Mouse (Mus musculus) spleen, adult 18-20 months (tissue): ENCODE data around the gene Gm16381.
"Not testable (repeated sequence)": the region's sequence is repeated elsewhere in the genome, so short reads cannot be mapped to it uniquely, and the experiment has no call there.

Experiments
- DNase-seq, 2 experiments: peaks; one replicate each; pipeline ENCODE4 v3.0.0; 2022; ENCODE audit warnings: mixed read lengths in 2 of 2

Gene Gm16381

DNA sequence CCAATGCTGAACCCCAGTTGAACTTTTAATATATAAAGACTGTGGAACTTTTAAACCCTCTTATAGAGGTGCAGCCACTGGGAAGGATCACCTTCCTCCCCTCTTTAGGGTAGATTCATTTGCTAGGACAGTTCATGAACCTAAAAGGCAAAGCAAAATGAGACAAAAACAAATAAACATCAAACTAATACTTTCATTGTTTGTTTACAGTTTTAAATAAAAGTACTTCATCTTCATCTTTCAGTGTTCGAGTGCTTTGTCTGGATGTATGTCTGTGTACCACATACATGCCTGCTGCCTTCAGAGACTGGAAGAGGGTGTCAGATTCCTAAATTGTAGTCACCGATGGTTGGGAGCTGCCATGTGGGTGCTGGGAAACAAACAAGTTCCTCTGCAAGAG lies at the start of gene Gm16381:
Gene Gm16381, minus strand, starts transcription at position 101 of the 400 bp plus-strand sequence.
- DNase-seq, result not testable (repeated sequence)

DNA sequence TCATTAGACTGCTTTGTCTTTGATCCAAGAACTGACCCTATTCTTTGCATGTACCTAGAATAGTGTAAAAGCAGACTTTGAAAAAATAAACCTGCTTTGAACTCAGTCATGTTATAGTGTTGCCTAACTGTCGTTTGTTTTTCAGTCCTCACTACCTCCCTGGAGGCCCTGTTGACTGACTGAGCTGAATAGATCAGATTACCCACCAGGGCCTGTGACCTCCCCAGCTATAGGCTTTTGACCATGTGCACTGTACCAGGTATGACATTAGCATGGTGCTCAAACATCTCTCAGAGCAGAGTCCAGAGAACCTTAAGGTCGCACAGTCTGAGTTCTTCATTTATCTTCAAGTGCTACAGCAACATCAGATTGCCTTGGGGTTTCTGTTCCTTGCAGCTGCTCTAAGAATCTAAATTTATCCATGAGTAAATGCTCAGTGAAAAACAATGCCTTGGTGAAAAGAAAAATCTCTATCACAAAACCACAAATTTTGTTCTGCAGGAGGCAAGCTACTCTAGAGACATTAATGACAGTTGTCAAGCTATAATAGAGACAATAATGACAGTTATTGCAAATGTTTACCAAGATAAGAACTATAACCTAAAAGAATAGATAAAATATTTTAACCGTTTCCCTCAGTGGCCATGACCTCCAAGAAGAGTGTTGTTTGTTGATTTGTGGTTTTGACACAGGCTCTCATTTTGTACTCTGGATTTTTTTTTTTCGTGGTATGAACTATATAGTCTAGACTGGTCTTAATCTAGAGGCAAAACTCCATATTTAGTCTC lies 8.7 kb upstream of the Gm16381 start:
- not testable (repeated sequence) for DNase-seq

DNA sequence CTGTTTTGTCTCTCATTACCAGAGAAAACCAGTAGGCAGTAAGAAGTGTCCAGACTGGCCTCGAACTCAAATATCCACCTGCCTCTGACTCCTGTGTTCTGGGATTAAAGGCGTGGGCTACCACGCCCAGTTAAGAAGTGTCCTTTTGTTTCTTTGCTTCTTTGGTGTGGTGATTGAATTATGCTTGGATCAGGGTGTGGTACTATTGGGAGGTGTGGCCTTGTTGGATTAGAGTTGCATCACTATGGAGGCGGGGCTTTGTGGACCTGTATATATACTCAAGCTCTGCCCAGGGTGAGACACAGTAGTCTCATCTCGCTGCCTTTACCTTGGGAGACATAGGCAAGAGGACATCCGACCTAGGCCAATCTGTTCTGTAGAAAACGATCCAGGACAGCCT lies 25.9 kb downstream of the Gm16381 start, which contains the start of gene Gm4027:
Gene Gm4027, plus strand, starts transcription at position 301 of the 400 bp plus-strand sequence.
- not testable (repeated sequence) for DNase-seq

DNA sequence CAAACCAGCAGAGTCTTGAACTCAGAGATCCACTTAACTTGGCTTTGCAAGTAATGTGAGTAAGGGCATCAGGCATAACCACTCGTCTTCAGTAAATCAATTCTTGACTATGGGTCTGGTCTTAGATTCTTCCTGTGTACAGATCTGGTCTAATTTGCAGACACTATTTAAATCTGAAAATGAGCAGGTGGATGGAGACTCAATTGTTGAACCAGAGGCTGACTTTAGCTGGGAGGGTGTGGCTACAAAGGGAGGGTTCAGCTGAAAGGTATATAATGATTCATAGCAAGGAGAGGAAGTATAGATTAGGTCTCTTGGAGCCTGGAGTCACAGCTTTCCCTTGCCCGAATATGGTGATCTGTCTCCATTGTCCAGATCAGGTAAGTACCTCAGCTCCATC lies 42.0 kb downstream of the Gm16381 start, which contains the start of gene Oog1:
Gene Oog1, plus strand, starts transcription at position 301 of the 400 bp plus-strand sequence.
- DNase-seq, result not testable (repeated sequence)

DNA sequence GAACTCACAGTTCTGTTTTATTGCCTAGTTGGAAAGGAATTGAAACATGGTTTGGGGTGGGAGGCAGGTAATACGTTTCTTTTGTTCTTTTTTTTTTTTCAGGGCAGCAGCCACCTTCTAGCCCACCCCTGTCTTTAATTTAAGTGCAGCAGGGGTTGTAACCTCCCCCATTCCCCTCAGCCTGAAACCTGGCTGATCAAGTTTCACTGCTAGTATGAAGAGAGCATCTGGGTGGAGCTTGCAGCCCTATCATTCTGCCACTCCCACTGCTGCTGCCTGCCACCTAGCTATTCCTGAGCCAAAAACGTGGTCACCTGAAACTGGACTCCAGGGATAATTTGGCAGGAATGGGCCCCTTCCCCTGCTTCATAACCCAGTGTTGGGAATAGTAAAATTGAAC lies 43.0 kb downstream of the Gm16381 start:
- DNase-seq, result not testable (repeated sequence)
